Mouse (Mus musculus) hindbrain, embryonic 10.5 days (tissue): ENCODE measurements around the gene Olfr345. TPM values are rescaled to one million over a fixed set of nuclear protein-coding genes. Genes with fewer than 3 reads are reported as not detected.

Experiments
- DNase-seq: peaks from one replicate; pipeline ENCODE4 v3.0.0-alpha.2; 2017; ENCODE audit warnings: low spot score
- H3K27ac ChIP-seq: fragments of 300-500 bp; sonication (generic); 2 replicates; pipeline ENCODE4 v1.5.1; 2016; ENCODE audit warnings: mild to moderate bottlenecking, moderate library complexity
- H3K27me3 ChIP-seq: fragments of 300-500 bp; sonication (generic); 2 replicates; pipeline ENCODE4 v1.6.1; 2016; ENCODE audit warnings: mild to moderate bottlenecking; ENCODE audit not compliant: poor library complexity, insufficient read depth, severe bottlenecking
- H3K36me3 ChIP-seq: fragments of 300-500 bp; sonication (generic); 2 replicates; pipeline ENCODE4 v1.6.1; 2016; ENCODE audit warnings: mild to moderate bottlenecking, moderate library complexity
- H3K4me1 ChIP-seq: fragments of 300-500 bp; sonication (generic); replicated peaks from 2 replicates; pipeline ENCODE4 v1.6.1; 2016; ENCODE audit warnings: mild to moderate bottlenecking
- H3K4me3 ChIP-seq: fragments of 300-500 bp; sonication (generic); 2 replicates; pipeline ENCODE4 v1.5.1; 2016; ENCODE audit warnings: mild to moderate bottlenecking, moderate library complexity
- H3K9me3 ChIP-seq: fragments of 300-500 bp; sonication (generic); 2 replicates; pipeline ENCODE4 v1.6.1; 2016; ENCODE audit warnings: mild to moderate bottlenecking, moderate library complexity
- WGBS: fragments of 180-500 bp; shearing (Covaris S2); methylation state at CpG from one replicate; pipeline ENCODE4 v1.1.7; 2016; 5-methylcytosine and 5-hydroxymethylcytosine counted together
- polyA plus RNA-seq: library from polyadenylated mRNA; unstranded; fragments of >200 nt; fragmentation: Nextera tagmentation; extraction: Ambion mirVana; gene quantifications from 2 replicates; pipeline ENCODE4 v1.2.1, GENCODE M21; 2016

Gene Olfr345
- not detected in 2 replicates for polyA plus RNA-seq

DNA sequence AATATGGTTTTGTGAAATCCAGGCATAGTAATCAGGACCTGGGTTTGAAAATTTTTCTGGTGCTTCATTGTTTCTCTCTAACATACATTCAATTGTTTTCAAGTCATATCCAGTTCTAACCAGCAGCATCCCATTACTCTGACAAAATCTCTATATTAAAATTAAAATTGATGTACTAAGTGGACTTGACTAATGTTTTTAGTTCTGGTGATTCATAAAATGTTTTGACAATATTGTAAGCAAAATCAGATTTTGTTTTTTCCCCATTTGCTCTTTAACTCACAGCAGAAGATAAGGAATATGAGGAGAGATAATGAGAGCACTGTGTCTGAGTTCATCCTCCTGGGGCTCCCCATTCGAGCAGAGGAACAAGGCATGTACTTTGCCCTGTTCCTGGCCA, at the start of gene Olfr345:
Gene Olfr345 (plus strand): TSS at position 301 of the 400 bp plus-strand sequence.
- H3K9me3 ChIP-seq, result peaks cover 32% of the 10 kb centered on the region
- 68% methylated on average over 1 of the region's 1 CpGs for WGBS
- no peak within 1 kb of the TSS for H3K27ac ChIP-seq
- no peak within 1 kb of the TSS for H3K4me3 ChIP-seq
- H3K36me3 ChIP-seq, result no peaks in the 10 kb centered on the region
- no peak for DNase-seq
- no peaks in the 10 kb centered on the region for H3K4me1 ChIP-seq
- H3K27me3 ChIP-seq, result no peaks in the 10 kb centered on the region

DNA sequence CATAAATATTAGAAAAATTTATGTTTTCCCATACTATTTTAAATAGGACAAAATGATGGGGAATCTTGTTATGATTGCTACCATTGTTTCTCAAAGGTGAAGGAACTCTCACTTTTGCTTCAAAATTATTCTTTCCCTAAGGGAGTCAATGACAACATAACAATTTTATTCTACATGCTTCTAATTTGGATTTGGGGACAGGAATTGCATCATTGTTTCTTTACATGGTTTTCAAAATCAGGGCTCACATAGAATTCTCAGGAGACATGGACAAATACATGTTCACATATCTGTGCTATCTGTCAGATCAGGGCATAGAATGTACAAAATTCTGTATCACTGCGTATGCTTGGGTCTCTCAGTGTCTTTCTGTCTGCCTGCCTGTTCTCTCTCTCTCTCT, 45.6 kb downstream of the Olfr345 start, which contains the start of gene Olfr346:
Gene Olfr346 (plus strand): TSS at position 301 of the 400 bp plus-strand sequence.
- Histone ChIP-seq H3K36me3 (no peaks in the 10 kb centered on the region), H3K9me3 (peaks cover 28% of the 10 kb centered on the region), H3K4me1 (no peaks in the 10 kb centered on the region), H3K27ac (no peak within 1 kb of the TSS), H3K27me3 (no peaks in the 10 kb centered on the region), H3K4me3 (no peak within 1 kb of the TSS)
- no peak for DNase-seq
- WGBS, result 89% methylated on average over 1 of the region's 1 CpGs

Other genes starting within 250 kb of the Olfr345 start
- gene Olfr339, start 221.1 kb upstream of the Olfr345 start, polyA plus RNA-seq, result not detected in 2 replicates
- gene Olfr340, start 187.5 kb upstream of the Olfr345 start, polyA plus RNA-seq, result not detected in 2 replicates
- gene Olfr341, start 157.6 kb upstream of the Olfr345 start, polyA plus RNA-seq, result not detected in 2 replicates
- gene Olfr342, start 115.0 kb upstream of the Olfr345 start, polyA plus RNA-seq, result not detected in 2 replicates
- gene Olfr344, start 73.4 kb upstream of the Olfr345 start, polyA plus RNA-seq, result not detected in 2 replicates
- not detected in 2 replicates for gene Olfr346, start 45.7 kb downstream of the Olfr345 start, polyA plus RNA-seq
- not detected in 2 replicates for gene Olfr347, start 91.9 kb downstream of the Olfr345 start, polyA plus RNA-seq
- gene Olfr348, start 144.2 kb downstream of the Olfr345 start, polyA plus RNA-seq, result not detected in 2 replicates
- not detected in 2 replicates for gene Olfr50, start 150.5 kb downstream of the Olfr345 start, polyA plus RNA-seq
- gene Olfr3, start 177.0 kb downstream of the Olfr345 start, polyA plus RNA-seq, result not detected in 2 replicates
- not detected in 2 replicates for gene Olfr350, start 206.3 kb downstream of the Olfr345 start, polyA plus RNA-seq
- gene Olfr351, start 222.6 kb downstream of the Olfr345 start, polyA plus RNA-seq, result not detected in 2 replicates
- not detected in 2 replicates for gene Olfr352, start 228.4 kb downstream of the Olfr345 start, polyA plus RNA-seq